Mouse (Mus musculus) kidney, embryonic 14.5 days (tissue): ENCODE results near the gene Scgb1b10. TPM values are rescaled to one million over a fixed set of nuclear protein-coding genes. Genes with fewer than 3 reads are reported as not detected.
"Not testable (repeated sequence)": the region's sequence is repeated elsewhere in the genome, so short reads cannot be mapped to it uniquely, and the experiment has no call there.

Source experiments
- ATAC-seq: fragments of 200-750 bp; cut with Nextera tagmentation; 2 replicates; pipeline ENCODE4 v1.8.0; 2017; ENCODE audit warnings: moderate number of reproducible peaks, mild to moderate bottlenecking, moderate TSS enrichment, moderate library complexity; ENCODE audit not compliant: low FRiP score, low TSS enrichment
- H3K27ac ChIP-seq: fragments of 300-500 bp; sonication (generic); 2 replicates; pipeline ENCODE4 v1.5.1; 2014; ENCODE audit warnings: low read depth, mild to moderate bottlenecking, low read length, moderate library complexity, mixed read lengths
- H3K27me3 ChIP-seq: fragments of 300-500 bp; sonication (generic); 2 replicates; pipeline ENCODE4 v1.6.1; 2014; ENCODE audit warnings: mild to moderate bottlenecking, low read length; ENCODE audit not compliant: control insufficient read depth, insufficient read depth
- H3K36me3 ChIP-seq: fragments of 300-500 bp; sonication (generic); 2 replicates; pipeline ENCODE4 v1.6.1; 2014; ENCODE audit warnings: low read length, mixed read lengths; ENCODE audit not compliant: control insufficient read depth, insufficient read depth
- H3K4me1 ChIP-seq: fragments of 300-500 bp; sonication (generic); 2 replicates; pipeline ENCODE4 v1.6.1; 2014; ENCODE audit warnings: low read length, mixed read lengths; ENCODE audit not compliant: control insufficient read depth, insufficient read depth
- H3K4me2 ChIP-seq: fragments of 300-500 bp; sonication (generic); replicated peaks from 2 replicates; pipeline ENCODE4 v1.6.1; 2014; ENCODE audit warnings: low read depth, mild to moderate bottlenecking, low read length
- H3K4me3 ChIP-seq: fragments of 300-500 bp; sonication (generic); 2 replicates; pipeline ENCODE4 v1.5.1; 2014; ENCODE audit warnings: mild to moderate bottlenecking, low read length
- H3K9ac ChIP-seq: fragments of 300-500 bp; sonication (generic); 2 replicates; pipeline ENCODE4 v1.6.1; 2014; ENCODE audit warnings: low read depth, mild to moderate bottlenecking, low read length, moderate library complexity
- H3K9me3 ChIP-seq: fragments of 300-500 bp; sonication (generic); 2 replicates; pipeline ENCODE4 v1.6.1; 2016; ENCODE audit warnings: low read length; ENCODE audit not compliant: control insufficient read depth
- polyA plus RNA-seq: library from polyadenylated mRNA; unstranded; fragments of >200 nt; fragmentation: Nextera tagmentation; extraction: Ambion mirVana; gene quantifications from 2 replicates; pipeline ENCODE4 v1.2.1, GENCODE M21; 2014

The Scgb1b10 gene
- not detected in 2 replicates for polyA plus RNA-seq

GRCm38 (mm10) chr7:32100553-32100952 is at the start of gene Scgb1b10:
Gene Scgb1b10, plus strand, starts transcription at chr7:32100853.
- H3K27me3 ChIP-seq, H3K9me3 ChIP-seq, ATAC-seq, H3K4me2 ChIP-seq, H3K4me1 ChIP-seq, H3K27ac ChIP-seq, H3K9ac ChIP-seq, H3K36me3 ChIP-seq, H3K4me3 ChIP-seq: not testable (repeated sequence)

Other genes with a start within 250 kb of the Scgb1b10 start
- gene Scgb2b11, start 110.3 kb downstream of the Scgb1b10 start, polyA plus RNA-seq, result not detected in 2 replicates
- gene Scgb1b11, start 122.0 kb downstream of the Scgb1b10 start, polyA plus RNA-seq, result not detected in 2 replicates
- not detected in 2 replicates for gene Scgb2b12, start 226.4 kb downstream of the Scgb1b10 start, polyA plus RNA-seq
- gene Scgb1b12, start 233.3 kb downstream of the Scgb1b10 start, polyA plus RNA-seq, result not detected in 2 replicates